Mouse (Mus musculus) megakaryocyte, embryonic 14.5 days (primary cell): Measurements from ENCODE around the gene 6430531B16Rik. TPM values are rescaled to one million over a fixed set of nuclear protein-coding genes. Genes with fewer than 3 reads are reported as not detected.

Source experiments
- H3K27me3 ChIP-seq: replicated peaks from 2 replicates; pipeline ENCODE3; 2012; ENCODE audit warnings: inconsistent platforms
- H3K36me3 ChIP-seq: replicated peaks from 2 replicates; pipeline ENCODE3; 2012; ENCODE audit warnings: low read length, inconsistent platforms, mixed read lengths
- H3K4me1 ChIP-seq: 2 replicates; pipeline ENCODE4 v1.6.1; 2012; ENCODE audit warnings: inconsistent platforms
- H3K4me3 ChIP-seq: replicated peaks from 2 replicates; pipeline ENCODE3; 2012; ENCODE audit warnings: moderate library complexity, mild to moderate bottlenecking, inconsistent platforms
- H3K9me3 ChIP-seq: 2 replicates; pipeline ENCODE4 v1.6.1; 2012; ENCODE audit warnings: inconsistent platforms
- FLI1 ChIP-seq: IDR thresholded peaks from 2 replicates; pipeline ENCODE4 v1.6.1; 2012; ENCODE audit warnings: low read length, inconsistent platforms, mixed read lengths
- GATA1 ChIP-seq: IDR thresholded peaks from 3 replicates; pipeline ENCODE4 v1.6.1; 2012; ENCODE audit warnings: mixed read lengths, low read length, inconsistent platforms, borderline replicate concordance
- polyA plus RNA-seq: library from polyadenylated mRNA; stranded (reverse); fragments of >175 nt; gene quantifications from 2 replicates; pipeline ENCODE4 v1.2.3, GENCODE M21; 2012; ENCODE audit warnings: low replicate concordance; ENCODE audit not compliant: insufficient read depth

The 6430531B16Rik gene
- polyA plus RNA-seq, 1 experiment, result 0.31 TPM

DNA sequence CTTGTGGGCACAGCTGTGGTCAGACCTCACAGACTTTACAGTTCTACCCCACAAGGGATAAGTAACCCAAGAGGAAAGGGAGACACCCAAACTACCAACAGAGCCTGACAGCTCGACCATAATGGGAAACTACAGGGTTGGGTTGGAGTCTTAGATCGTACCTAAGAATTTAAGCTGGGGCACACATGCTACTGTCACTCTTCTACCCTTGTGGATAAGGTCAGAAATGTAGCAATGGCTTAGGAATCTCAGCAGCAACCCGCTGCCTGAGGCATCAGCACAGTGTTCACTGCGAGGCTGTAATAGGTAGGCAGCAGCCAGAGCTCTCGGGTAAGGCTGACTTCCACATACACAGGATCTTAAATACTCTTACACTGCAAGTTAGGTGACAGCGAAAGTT, 15.0 kb upstream of the 6430531B16Rik start:
- peaks cover 40% of the 10 kb centered on the region for H3K36me3 ChIP-seq
- peaks cover 19% of the 10 kb centered on the region for H3K27me3 ChIP-seq
- no peak for TF ChIP-seq FLI1
- no peak for TF ChIP-seq GATA1

DNA sequence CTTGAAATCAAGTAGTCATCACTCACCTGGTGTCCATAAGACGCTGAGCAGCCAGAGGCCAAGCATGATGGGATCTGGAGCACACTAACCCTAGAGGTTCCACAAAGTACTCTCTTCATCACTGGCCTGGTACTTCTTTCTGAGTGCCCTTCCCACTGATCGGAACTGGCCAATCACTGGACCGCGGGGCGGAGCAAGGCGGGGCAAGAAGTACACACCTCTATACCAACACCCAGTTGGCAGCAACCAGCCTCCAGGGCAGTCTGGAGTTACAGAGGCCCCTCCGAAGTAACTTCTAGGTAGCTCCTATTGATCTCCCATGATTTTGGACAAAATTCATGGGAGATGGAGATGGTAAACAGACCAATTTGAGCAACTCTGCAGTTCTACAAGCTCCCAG, 13.9 kb upstream of the 6430531B16Rik start, which contains the start of gene Adam8:
Adam8 (minus strand) TSS at position 157 of the 400 bp plus-strand sequence.
- Histone ChIP-seq H3K9me3 (no peaks in the 10 kb centered on the region), H3K4me1 (peaks cover 41% of the 10 kb centered on the region), H3K27me3 (peaks cover 27% of the 10 kb centered on the region), H3K4me3 (peak within 1 kb of the TSS; percentile 85), H3K36me3 (peaks cover 29% of the 10 kb centered on the region)
- TF ChIP-seq FLI1, result no peak

More for the DNA sequence above, 15.0 kb upstream of the 6430531B16Rik start:
- Histone ChIP-seq H3K4me3 (no peak overlapping the region), H3K4me1 (peaks cover 41% of the 10 kb centered on the region), H3K9me3 (no peaks in the 10 kb centered on the region)

DNA sequence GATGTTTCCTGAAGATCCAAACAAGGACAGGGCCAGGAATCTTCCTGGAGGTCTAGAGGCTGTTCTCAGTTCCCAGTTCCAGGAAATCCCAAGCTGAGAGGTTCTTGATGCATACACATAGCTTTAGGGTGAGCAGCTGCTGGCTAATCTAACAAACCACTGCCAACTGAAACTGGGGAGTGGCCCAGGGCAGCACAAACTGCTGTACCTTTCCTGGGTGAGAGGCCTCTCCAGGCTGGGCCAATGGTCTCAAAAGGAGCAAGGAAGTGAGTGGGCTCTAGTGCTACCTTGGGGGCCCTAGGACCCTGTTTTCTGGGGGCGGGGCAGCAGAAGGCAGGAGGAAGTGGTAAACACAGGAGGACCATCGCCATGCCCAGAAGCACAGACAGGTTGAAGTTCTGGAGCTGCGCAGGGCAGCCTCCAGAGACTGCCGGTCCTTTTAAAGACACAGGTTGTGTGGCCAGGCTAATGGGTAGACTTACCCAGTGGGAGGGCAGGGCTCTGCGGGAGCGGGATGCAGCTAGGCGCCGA, 12.4 kb upstream of the 6430531B16Rik start:
- H3K4me1 ChIP-seq, result peaks cover 41% of the 10 kb centered on the region

DNA sequence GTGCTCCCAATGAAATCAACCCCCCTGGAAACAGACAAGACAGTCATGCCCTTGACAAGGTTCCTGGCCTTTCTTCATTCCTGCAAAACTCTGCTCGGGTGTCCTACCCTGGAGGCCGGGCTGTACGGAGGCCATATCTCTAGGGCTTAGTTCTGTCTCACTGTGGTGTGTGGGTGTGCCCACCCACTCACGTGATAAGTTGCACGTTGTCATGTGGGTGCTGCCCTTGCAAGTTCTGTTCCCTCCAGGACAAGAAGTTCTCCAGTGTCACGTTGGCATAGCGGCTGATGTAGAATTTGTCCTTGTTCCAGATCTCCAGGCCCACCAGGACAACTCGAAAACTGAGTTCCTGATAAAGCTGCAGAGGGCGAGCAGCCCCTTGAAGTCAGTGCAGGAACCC, 9.7 kb upstream of the 6430531B16Rik start:
- Histone ChIP-seq H3K4me3 (no peak overlapping the region), H3K4me1 (peaks cover 48% of the 10 kb centered on the region), H3K36me3 (peaks cover 32% of the 10 kb centered on the region), H3K27me3 (peaks cover 41% of the 10 kb centered on the region), H3K9me3 (no peaks in the 10 kb centered on the region)
- no peak for TF ChIP-seq FLI1
- no peak for TF ChIP-seq GATA1

More for the DNA sequence above, 12.4 kb upstream of the 6430531B16Rik start:
- Histone ChIP-seq H3K27me3 (peaks cover 37% of the 10 kb centered on the region), H3K9me3 (no peaks in the 10 kb centered on the region), H3K4me3 (peak overlapping the region; percentile 83), H3K36me3 (peaks cover 26% of the 10 kb centered on the region)
- no peak for TF ChIP-seq FLI1
- TF ChIP-seq GATA1, result no peak

DNA sequence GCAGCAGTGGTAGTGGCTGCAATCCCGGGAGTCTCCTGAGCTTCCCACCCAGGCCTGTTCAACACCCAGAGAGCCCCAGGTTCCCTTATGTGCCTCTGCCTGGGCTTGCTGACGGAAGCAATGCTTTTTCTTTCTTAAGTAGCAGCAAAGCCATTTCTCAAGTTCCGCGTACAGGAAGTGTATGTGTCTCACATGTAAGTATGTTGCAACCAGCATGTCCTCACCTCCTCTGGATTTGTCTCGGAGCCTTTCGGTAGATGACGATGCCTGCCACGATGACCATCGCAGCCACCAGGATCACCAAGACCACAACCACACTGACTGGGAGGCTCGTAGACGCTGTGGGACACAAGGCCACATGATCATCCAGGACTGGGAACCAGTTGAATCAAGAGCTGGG, 6.0 kb upstream of the 6430531B16Rik start:
- peak overlapping the region; percentile 53 for H3K4me3 ChIP-seq
- H3K27me3 ChIP-seq, result peaks cover 28% of the 10 kb centered on the region
- H3K9me3 ChIP-seq, result no peaks in the 10 kb centered on the region
- H3K4me1 ChIP-seq, result peaks cover 50% of the 10 kb centered on the region
- peaks cover 34% of the 10 kb centered on the region for H3K36me3 ChIP-seq
- no peak for TF ChIP-seq GATA1
- no peak for TF ChIP-seq FLI1

DNA sequence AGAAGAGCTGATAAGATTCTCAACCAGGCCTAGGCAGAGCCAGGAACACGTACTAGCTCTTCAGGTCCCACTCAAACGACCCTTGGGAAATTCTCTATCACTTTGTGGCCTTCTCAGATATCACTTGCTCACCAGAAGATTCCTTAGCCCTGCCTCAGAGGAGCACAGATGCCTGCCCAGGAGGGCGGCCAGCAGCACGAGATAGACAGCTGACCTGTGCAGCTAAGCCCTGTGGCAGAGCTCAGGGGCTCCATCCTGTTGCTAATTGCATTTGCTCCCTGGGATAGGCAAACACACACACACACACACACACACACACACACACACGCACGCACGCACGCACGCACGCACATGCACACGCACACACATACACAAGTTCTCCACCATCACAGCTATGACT, 3.5 kb upstream of the 6430531B16Rik start:
- H3K4me1 ChIP-seq, result peaks cover 72% of the 10 kb centered on the region
- H3K27me3 ChIP-seq, result peaks cover 23% of the 10 kb centered on the region
- no peak for TF ChIP-seq GATA1
- no peak for TF ChIP-seq FLI1
- no peaks in the 10 kb centered on the region for H3K9me3 ChIP-seq
- peaks cover 34% of the 10 kb centered on the region for H3K36me3 ChIP-seq
- H3K4me3 ChIP-seq, result no peak overlapping the region

DNA sequence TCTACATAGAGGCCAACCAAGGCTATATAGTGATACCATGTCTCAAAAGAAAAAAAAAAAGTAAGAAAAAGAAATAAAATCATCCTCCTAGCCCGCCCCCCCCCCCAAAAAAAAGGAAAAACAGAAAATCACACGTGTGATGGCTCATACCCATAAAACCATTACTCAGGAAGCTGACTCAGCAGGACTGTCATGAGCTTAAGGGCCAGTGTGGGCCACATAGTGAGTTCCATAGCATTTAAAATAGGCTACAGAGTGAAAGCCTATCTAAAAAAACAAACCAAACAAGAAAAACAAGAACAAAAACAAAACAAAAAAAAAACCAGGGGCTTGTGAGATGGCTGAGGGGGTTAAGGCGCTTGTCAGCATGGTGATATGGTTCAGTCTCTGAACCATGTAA, 2.2 kb upstream of the 6430531B16Rik start:
- Histone ChIP-seq H3K36me3 (peaks cover 22% of the 10 kb centered on the region), H3K27me3 (peaks cover 20% of the 10 kb centered on the region), H3K4me1 (peaks cover 81% of the 10 kb centered on the region), H3K9me3 (no peaks in the 10 kb centered on the region), H3K4me3 (no peak overlapping the region)
- no peak for TF ChIP-seq FLI1

DNA sequence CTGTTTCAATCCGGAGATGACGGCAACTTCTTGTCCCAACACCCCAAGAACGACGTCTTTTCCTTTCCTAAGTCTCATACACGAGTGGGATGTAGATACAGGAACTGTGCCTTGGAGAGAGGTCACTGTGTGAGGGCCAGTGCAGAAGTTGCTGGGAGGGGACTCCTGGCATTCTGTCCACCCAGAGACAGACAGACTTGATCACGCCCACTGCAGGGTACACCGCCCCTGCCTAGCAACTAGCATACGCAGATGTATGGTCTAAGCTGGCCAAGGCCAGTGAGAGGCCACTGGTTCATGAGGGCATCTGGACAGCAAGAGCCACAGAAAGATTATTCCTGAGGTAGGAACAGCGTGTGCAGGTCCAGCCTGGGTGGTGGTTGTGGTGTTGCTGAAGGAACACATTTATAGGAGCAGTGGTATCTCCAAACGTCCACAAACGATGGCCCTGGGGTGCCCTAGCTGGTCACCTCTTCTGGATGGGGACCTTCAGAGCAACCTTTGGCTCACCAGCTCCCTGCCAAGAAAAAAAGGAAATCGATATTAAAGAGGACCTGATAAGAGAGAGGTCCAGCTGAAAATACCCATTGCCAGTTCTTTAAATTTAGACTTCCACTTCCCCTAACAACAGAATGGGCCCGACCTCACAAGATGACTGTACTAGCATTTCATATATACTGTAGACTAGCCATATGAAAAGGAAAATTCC, 610 bp upstream of the 6430531B16Rik start:
- H3K36me3 ChIP-seq, result peaks cover 12% of the 10 kb centered on the region
- H3K27me3 ChIP-seq, result peaks cover 21% of the 10 kb centered on the region
- peak overlapping the region; percentile 77 for H3K4me3 ChIP-seq
- H3K9me3 ChIP-seq, result no peaks in the 10 kb centered on the region
- peaks cover 85% of the 10 kb centered on the region for H3K4me1 ChIP-seq
- no peak for TF ChIP-seq FLI1

DNA sequence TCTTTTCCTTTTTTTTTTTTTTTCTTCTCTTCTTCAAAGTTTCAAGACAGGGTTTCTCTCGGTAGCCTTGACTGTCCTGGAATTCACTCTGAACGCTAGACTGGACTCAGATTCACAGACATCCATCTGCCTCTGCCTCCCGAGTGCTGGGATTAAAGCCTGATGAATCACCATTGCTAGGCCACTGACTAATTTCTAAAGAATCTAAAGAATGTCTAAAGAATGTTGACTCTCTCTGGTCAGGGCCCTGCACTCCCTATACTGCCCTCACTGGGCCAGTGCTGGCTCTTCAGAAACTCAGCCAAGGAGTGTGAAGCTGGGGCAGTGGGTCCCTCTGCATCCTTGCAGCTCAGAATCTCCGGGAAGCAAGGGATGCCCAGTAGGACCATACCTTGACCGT, 3.1 kb downstream of the 6430531B16Rik start:
- Histone ChIP-seq H3K4me3 (no peak overlapping the region), H3K4me1 (peaks cover 94% of the 10 kb centered on the region)
- TF ChIP-seq FLI1 (no peak), GATA1 (no peak)

DNA sequence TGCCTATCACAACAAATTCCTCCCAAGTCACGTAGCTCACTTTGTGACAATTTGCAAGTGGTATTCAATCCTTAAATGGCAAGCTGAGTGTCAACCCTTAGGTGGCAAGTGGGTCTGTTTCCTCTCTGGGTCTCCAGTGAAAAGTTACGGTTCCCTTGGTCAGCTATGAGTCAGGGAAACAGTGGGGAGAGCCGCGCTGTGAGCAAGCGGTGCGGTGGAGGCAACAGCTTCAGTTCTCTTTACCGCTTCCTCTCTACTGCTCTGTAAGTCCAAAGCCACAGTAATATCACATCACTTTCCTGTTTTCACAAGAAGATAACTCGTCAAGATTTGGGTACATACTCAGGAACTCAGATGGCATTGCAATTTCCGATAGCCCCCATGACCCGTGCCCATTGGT, 4.2 kb downstream of the 6430531B16Rik start:
- Histone ChIP-seq H3K36me3 (peaks cover 4% of the 10 kb centered on the region), H3K9me3 (no peaks in the 10 kb centered on the region), H3K4me1 (peaks cover 94% of the 10 kb centered on the region), H3K4me3 (peak overlapping the region; percentile 80), H3K27me3 (peaks cover 21% of the 10 kb centered on the region)
- no peak for TF ChIP-seq GATA1
- TF ChIP-seq FLI1, result no peak

More for the DNA sequence above, 3.1 kb downstream of the 6430531B16Rik start:
- H3K27me3 ChIP-seq, result peaks cover 21% of the 10 kb centered on the region
- peaks cover 4% of the 10 kb centered on the region for H3K36me3 ChIP-seq
- H3K9me3 ChIP-seq, result no peaks in the 10 kb centered on the region
